Mouse (Mus musculus): ENCODE measurements around the gene Zcchc4.

GRCm38 (mm10) chr5:52865825-52866224 lies 90.6 kb downstream of the Zcchc4 start:
- TF ChIP-seq CTCF (IDR thresholded peaks at IDR 0.05; ENCODE audit: low read depth) (no peak), EP300 (IDR thresholded peaks at IDR 0.05; ENCODE audit: low read depth) (no peak)
